Mouse (Mus musculus) spleen, adult 2 months (tissue): ENCODE data around the gene Hdhd5. TPM values are rescaled to one million over a fixed set of nuclear protein-coding genes. Genes with fewer than 3 reads are reported as not detected.

Source experiments
- DNase-seq, 2 experiments: peaks; one replicate each; pipeline versions ENCODE4 v3.0.0 to v3.0.0-alpha.2; 2012 to 2021; ENCODE audit warnings: low spot score in 2 of 2, low read depth in 1 of 2
- H3K27ac ChIP-seq: fragments of 200-500 bp; 2 replicates; pipeline ENCODE4 v1.5.1; 2012; ENCODE audit warnings: low read length, inconsistent platforms; ENCODE audit not compliant: insufficient read depth
- H3K27me3 ChIP-seq: fragments of 200-500 bp; 2 replicates; pipeline ENCODE4 v1.6.1; 2012; ENCODE audit warnings: mild to moderate bottlenecking, moderate library complexity, low read length, inconsistent platforms; ENCODE audit not compliant: control insufficient read depth, insufficient read depth
- H3K36me3 ChIP-seq: fragments of 200-500 bp; 2 replicates; pipeline ENCODE4 v1.6.1; 2012; ENCODE audit warnings: mild to moderate bottlenecking, low read length, inconsistent platforms; ENCODE audit not compliant: control insufficient read depth, insufficient read depth
- H3K4me1 ChIP-seq: fragments of 200-500 bp; 2 replicates; pipeline ENCODE4 v1.6.1; 2011; ENCODE audit warnings: inconsistent platforms; ENCODE audit not compliant: control insufficient read depth, insufficient read depth, insufficient read length
- H3K4me3 ChIP-seq: fragments of 200-500 bp; 2 replicates; pipeline ENCODE4 v1.5.1; 2011; ENCODE audit warnings: mild to moderate bottlenecking, inconsistent platforms; ENCODE audit not compliant: insufficient read depth, insufficient read length; ENCODE audit errors: extremely low read depth
- CTCF ChIP-seq: fragments of 200-500 bp; IDR thresholded peaks from 2 replicates; pipeline ENCODE4 v1.5.1; 2011; ENCODE audit warnings: mild to moderate bottlenecking, inconsistent platforms; ENCODE audit not compliant: insufficient read depth, insufficient read length, insufficient replicate concordance; ENCODE audit errors: extremely low read depth
- POLR2A ChIP-seq: fragments of 200-500 bp; IDR thresholded peaks from 2 replicates; pipeline ENCODE4 v1.6.1; 2011; ENCODE audit warnings: low read depth, low read length, inconsistent platforms
- WGBS: fragments of 180-500 bp; shearing (Covaris S2); methylation state at CpG from one replicate; pipeline ENCODE4 v1.1.7; 2018; 5-methylcytosine and 5-hydroxymethylcytosine counted together
- polyA plus RNA-seq: library from polyadenylated mRNA; depleted of rRNA; stranded (reverse); fragments of >200 nt; gene quantifications from 2 replicates; pipeline ENCODE4 v1.2.3, GENCODE M21; 2012

Hdhd5 gene
- polyA plus RNA-seq, 1 experiment = 25.2 TPM

DNA sequence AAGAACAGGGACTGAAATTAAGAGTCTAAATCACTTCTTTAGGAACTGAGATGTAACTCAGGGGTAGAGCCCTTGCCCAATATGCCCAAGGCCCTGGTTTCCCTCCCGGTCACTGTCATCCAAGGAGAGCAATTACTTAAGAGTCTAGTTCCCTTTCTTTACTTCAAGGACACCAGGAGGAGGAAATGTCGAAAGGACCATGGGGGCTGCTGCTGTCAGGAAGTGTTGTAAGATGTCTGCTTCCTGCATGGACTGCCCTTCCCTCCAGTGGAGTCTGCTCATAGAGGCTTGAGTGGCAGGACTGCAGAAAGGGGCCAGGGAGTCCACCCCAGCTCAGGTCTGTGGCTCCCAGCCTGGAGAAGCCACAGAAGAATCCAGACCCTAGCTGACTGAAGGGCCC is 51.8 kb downstream of the Hdhd5 start:
- peaks cover 2% of the 10 kb centered on the region; the same call in 1 of the 2 replicates for H3K4me1 ChIP-seq
- DNase-seq = no peak
- peaks cover 67% of the 10 kb centered on the region for H3K36me3 ChIP-seq
- no peak overlapping the region for H3K27ac ChIP-seq
- H3K4me3 ChIP-seq = no peak overlapping the region
- TF ChIP-seq CTCF = no peak
- no peak for TF ChIP-seq POLR2A
- WGBS = 37% methylated on average over 2 of the region's 2 CpGs
- no peaks in the 10 kb centered on the region for H3K27me3 ChIP-seq

GRCm38 (mm10) chr6:120475288-120475687 is 55.8 kb downstream of the Hdhd5 start:
- no peak overlapping the region for H3K27ac ChIP-seq
- H3K27me3 ChIP-seq = no peaks in the 10 kb centered on the region
- H3K4me1 ChIP-seq = peaks cover 22% of the 10 kb centered on the region; the same call in 1 of the 2 replicates
- peaks cover 45% of the 10 kb centered on the region for H3K36me3 ChIP-seq
- WGBS = 93% methylated on average over 8 of the region's 8 CpGs
- no peak for DNase-seq
- no peak overlapping the region for H3K4me3 ChIP-seq
- no peak for TF ChIP-seq CTCF
- no peak for TF ChIP-seq POLR2A

DNA sequence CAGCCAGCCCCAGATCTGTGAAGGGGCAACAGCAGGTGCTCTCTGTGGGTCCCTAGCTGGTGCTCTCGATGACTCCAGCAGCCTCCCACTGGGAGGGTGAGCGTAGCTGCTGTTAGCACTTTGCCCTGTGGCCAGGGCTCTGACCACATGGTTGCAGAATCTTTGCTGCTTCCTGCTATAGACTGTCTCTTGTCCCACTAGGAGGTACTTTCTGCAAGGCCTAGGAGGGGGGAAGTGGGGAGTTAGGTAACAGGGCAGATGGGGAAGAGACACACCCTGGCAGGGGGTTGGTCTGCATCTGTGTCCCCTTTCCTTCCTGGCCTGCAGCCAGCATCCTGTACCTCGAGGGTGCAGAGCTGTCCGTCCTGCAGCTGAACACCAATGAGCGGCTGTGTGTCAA is 57.7 kb downstream of the Hdhd5 start:
- H3K27ac ChIP-seq = 0 out of 2 replicates have a peak overlapping the region, but pooled peaks have one; percentile 11
- H3K4me3 ChIP-seq = no peak overlapping the region
- DNase-seq = peak in 1 of 2 experiments; percentile 74

GRCm38 (mm10) chr6:120472455-120473140 is 58.5 kb downstream of the Hdhd5 start:
- Histone ChIP-seq H3K4me3 (no peak overlapping the region), H3K36me3 (peaks cover 25% of the 10 kb centered on the region), H3K4me1 (peaks cover 36% of the 10 kb centered on the region; the same call in 1 of the 2 replicates), H3K27ac (peak overlapping the region; percentile 79), H3K27me3 (no peaks in the 10 kb centered on the region)
- no peak for TF ChIP-seq POLR2A
- TF ChIP-seq CTCF = no peak
- DNase-seq = no peak
- 43% methylated on average over 8 of the region's 8 CpGs for WGBS

More for the DNA sequence above, 57.7 kb downstream of the Hdhd5 start:
- TF ChIP-seq CTCF = no peak
- no peak for TF ChIP-seq POLR2A
- Histone ChIP-seq H3K27me3 (no peaks in the 10 kb centered on the region), H3K36me3 (peaks cover 30% of the 10 kb centered on the region), H3K4me1 (peaks cover 28% of the 10 kb centered on the region; the same call in 1 of the 2 replicates)
- 11% methylated on average over 5 of the region's 5 CpGs for WGBS

DNA sequence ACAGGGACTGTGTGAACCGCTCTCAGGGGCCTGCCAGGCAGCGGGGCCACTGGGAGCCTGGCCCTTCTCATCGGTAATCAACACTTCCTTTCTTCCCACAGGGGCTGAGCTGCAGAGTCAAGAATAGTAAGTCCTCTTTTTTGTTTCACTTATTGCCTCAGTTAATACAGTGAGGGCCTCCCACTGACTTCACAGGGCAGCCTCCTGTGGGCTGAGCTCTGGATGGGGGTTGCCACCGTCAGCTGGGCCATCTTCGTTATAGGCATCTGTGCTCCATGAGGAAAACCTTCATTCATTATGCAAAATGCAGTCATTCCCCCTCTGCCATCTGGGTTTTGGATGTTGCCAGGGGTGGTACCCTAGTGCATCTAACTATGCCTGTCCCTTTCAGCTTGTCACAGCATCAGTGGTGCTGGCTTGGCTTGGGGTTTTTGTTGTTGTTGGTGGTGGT is 59.1 kb downstream of the Hdhd5 start:
- peak overlapping the region; percentile 79 for H3K27ac ChIP-seq
- H3K27me3 ChIP-seq = no peaks in the 10 kb centered on the region
- H3K36me3 ChIP-seq = peaks cover 23% of the 10 kb centered on the region
- peak overlapping the region; percentile 29; the same call in 1 of the 2 replicates for H3K4me3 ChIP-seq
- peak in 1 of 2 experiments; percentile 46 for DNase-seq
- peaks cover 40% of the 10 kb centered on the region; the same call in 1 of the 2 replicates for H3K4me1 ChIP-seq
- WGBS = 11% methylated on average over 5 of the region's 5 CpGs
- TF ChIP-seq POLR2A = no peak
- no peak for TF ChIP-seq CTCF

DNA sequence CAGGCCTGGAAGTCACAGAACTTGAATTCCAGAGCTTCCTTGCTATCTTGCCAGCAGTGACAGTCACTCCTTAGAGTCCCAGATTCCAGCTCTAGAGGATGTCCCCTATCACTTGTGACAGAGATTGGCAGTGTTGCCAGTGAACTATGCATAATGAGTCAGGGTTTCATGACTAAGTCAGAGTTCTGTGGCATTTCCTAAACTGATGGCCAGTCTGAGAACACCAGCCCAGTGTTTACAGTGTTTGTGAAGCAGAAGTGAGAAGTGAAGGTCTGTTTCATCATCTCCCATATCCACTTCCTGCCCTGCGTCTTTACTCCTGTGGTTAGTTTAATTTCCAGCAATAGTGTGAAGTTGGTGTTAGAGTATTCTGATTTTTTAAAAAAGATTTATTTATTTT is 60.5 kb downstream of the Hdhd5 start:
- Histone ChIP-seq H3K27me3 (no peaks in the 10 kb centered on the region), H3K36me3 (peaks cover 16% of the 10 kb centered on the region), H3K4me1 (peaks cover 48% of the 10 kb centered on the region; the same call in 1 of the 2 replicates), H3K27ac (peak overlapping the region; percentile 82), H3K4me3 (no peak overlapping the region)
- WGBS = 18% methylated on average over 1 of the region's 1 CpGs
- DNase-seq = no peak
- no peak for TF ChIP-seq CTCF
- TF ChIP-seq POLR2A = no peak

DNA sequence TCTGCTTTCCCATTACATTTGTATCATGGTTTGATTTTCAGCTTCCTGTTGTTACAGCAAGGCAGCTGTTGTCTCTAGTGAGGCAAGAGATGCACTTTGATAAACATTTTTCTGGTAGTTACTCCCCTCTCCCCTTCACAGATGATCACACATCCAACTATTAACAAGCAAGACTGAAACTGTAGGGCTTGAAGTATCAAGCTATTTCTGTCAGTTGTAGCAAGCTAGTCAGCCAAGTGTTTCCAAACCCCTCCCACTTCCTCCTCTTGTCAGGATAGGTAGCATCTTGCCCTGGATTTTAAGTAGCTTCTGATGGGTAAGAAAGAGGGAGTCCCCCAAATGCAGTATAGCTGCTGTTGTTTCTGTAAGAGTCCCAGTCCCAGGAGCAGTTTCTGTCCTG is 61.3 kb downstream of the Hdhd5 start:
- Histone ChIP-seq H3K27me3 (no peaks in the 10 kb centered on the region), H3K4me1 (peaks cover 49% of the 10 kb centered on the region), H3K4me3 (no peak overlapping the region), H3K36me3 (peaks cover 7% of the 10 kb centered on the region), H3K27ac (peak overlapping the region; percentile 82)
- TF ChIP-seq POLR2A (no peak), CTCF (no peak)
- DNase-seq = no peak
